Mouse (Mus musculus): ENCODE data around the gene Dock4. TPM values are rescaled to one million over a fixed set of nuclear protein-coding genes. Genes with fewer than 3 reads are reported as not detected.

Gene Dock4
- polyA plus RNA-seq, 1 experiment from 2014 or later, result 31.9 TPM

- Histone ChIP-seq H3K4me1 (no peaks in the 10 kb centered on the region), H3K4me3 (no peak overlapping the region), H3K36me3 (no peaks in the 10 kb centered on the region), H3K27me3 (no peaks in the 10 kb centered on the region), H3K9ac (replicated peaks) (no peak overlapping the region), H3K4me2 (replicated peaks) (no peak overlapping the region), H3K27ac (replicated peaks) (no peak overlapping the region), H3K9me3 (no peaks in the 10 kb centered on the region)
- no peak for ATAC-seq (replicated peaks)
- 88% methylated on average over 4 of the region's 4 CpGs for WGBS
Observed at GRCm38 (mm10) chr12:40523020-40523419, 77.3 kb downstream of the Dock4 start.

GRCm38 (mm10) chr12:40525045-40525444, 79.3 kb downstream of the Dock4 start:
- WGBS, result 85% methylated on average over 3 of the region's 3 CpGs

DNA sequence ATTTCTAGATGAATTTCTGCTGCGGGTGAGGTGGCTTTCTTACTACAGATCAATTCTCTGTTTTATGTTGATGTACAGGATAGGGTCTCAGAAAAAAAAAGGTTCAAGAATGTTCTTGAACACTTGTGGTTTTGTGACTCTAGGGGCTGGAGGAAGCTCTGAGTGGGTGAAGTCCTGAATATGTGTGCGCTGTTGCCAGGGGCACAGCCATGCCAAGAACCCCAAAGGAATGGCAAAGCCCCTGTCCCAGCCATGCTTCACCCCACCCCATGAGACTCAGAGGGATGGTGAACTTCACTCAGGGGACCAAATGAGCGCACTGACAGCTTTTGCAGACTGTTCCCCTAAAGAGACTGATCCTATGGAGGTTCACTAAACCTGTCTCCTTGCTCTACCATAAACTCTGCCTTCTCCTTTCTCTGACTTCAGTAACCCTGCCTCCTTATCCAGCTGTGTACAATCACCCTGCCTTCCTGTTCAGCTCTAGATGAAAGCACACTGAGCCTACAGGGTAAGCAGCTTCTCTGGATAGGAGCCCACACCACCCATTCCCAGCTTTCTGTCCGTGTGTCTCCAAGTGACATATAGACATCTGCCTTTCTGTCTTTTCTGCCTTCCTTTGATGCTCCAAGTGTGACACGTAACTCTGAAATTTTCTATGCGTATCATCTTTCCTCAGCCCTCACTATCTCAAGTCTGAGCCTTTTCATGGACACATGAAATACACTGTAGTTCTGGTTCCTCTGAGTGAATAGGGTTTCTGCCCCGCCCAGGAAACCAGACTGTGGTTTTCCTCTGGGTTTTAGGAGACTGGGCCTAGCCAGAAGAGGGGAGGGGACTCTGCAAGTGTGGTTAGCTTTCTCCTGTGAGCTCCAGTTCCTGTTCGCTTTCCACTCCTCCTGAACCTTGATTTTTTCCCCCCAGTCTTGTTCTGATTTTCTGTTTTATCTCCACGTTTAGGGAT, 90.2 kb downstream of the Dock4 start:
- Histone ChIP-seq H3K4me3 (no peak overlapping the region), H3K27me3 (no peaks in the 10 kb centered on the region), H3K9me3 (no peaks in the 10 kb centered on the region), H3K4me1 (no peaks in the 10 kb centered on the region), H3K27ac (replicated peaks) (no peak overlapping the region), H3K9ac (replicated peaks) (no peak overlapping the region), H3K4me2 (replicated peaks) (no peak overlapping the region), H3K36me3 (no peaks in the 10 kb centered on the region)
- WGBS, result 86% methylated on average over 9 of the region's 9 CpGs
- ATAC-seq (replicated peaks), result no peak

More at GRCm38 (mm10) chr12:40525045-40525444, 79.3 kb downstream of the Dock4 start:
- ATAC-seq (replicated peaks), result no peak
- no peaks in the 10 kb centered on the region for H3K36me3 ChIP-seq
- H3K9me3 ChIP-seq, result no peaks in the 10 kb centered on the region
- no peaks in the 10 kb centered on the region for H3K27me3 ChIP-seq
- no peak overlapping the region for H3K9ac ChIP-seq (replicated peaks)
- no peak overlapping the region for H3K4me2 ChIP-seq (replicated peaks)
- no peaks in the 10 kb centered on the region for H3K4me1 ChIP-seq
- no peak overlapping the region for H3K4me3 ChIP-seq
- H3K27ac ChIP-seq (replicated peaks), result no peak overlapping the region

DNA sequence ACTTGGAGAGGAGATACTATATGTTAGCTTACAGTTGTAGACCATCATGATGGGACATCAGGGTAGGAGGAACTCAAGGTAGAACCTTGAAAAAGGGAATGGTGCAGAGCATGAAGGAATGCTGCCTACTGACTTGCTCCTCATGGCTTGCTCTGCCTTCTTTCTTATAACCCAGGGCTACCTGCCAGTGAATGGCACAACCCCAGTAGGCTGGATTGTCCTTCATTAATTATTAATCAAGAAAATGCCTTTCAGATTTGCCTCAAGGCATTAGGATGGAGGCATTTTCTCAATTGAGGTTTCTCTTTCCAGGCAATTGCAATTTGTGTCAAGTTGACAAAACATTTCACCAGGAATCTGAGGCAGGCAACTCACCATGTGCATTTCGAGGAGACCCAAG, 92.1 kb downstream of the Dock4 start:
- no peak for ATAC-seq (replicated peaks)
- Histone ChIP-seq H3K4me3 (no peak overlapping the region), H3K36me3 (no peaks in the 10 kb centered on the region), H3K4me1 (no peaks in the 10 kb centered on the region), H3K4me2 (replicated peaks) (no peak overlapping the region), H3K27ac (replicated peaks) (no peak overlapping the region), H3K9ac (replicated peaks) (no peak overlapping the region), H3K9me3 (no peaks in the 10 kb centered on the region), H3K27me3 (no peaks in the 10 kb centered on the region)
- 78% methylated on average over 1 of the region's 1 CpGs for WGBS

- Histone ChIP-seq H3K9ac (replicated peaks) (no peak overlapping the region), H3K9me3 (no peaks in the 10 kb centered on the region), H3K27me3 (no peaks in the 10 kb centered on the region), H3K4me3 (no peak overlapping the region), H3K4me1 (no peaks in the 10 kb centered on the region), H3K27ac (replicated peaks) (no peak overlapping the region), H3K36me3 (no peaks in the 10 kb centered on the region), H3K4me2 (replicated peaks) (no peak overlapping the region)
- 93% methylated on average over 6 of the region's 6 CpGs for WGBS
- no peak for ATAC-seq (replicated peaks)
Observed at GRCm38 (mm10) chr12:40538318-40538717, 92.6 kb downstream of the Dock4 start.

DNA sequence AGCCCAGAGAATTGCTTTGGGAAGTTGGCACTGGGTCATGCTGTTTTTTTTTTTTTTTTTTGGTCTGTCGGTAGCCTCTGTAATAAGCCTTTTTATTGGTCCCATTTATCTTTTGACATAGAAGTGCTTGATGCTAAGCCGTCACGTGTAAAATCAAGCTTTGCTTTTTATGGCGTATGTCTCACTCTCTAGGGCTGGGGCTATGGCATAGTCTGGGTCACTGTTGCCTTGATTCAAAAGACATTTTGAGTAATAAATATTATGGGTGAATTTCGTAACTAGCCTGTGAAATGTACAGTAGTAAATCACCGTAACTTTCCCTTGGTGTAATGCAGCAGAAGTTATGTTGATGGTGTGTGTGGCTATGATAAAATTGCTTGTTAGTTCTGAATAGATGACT, 93.0 kb downstream of the Dock4 start:
- 89% methylated on average over 6 of the region's 6 CpGs for WGBS
- no peak overlapping the region for H3K4me2 ChIP-seq (replicated peaks)
- H3K27ac ChIP-seq (replicated peaks), result no peak overlapping the region
- no peak for ATAC-seq (replicated peaks)
- no peak overlapping the region for H3K4me3 ChIP-seq
- H3K36me3 ChIP-seq, result no peaks in the 10 kb centered on the region
- no peaks in the 10 kb centered on the region for H3K4me1 ChIP-seq
- no peaks in the 10 kb centered on the region for H3K27me3 ChIP-seq
- H3K9me3 ChIP-seq, result no peaks in the 10 kb centered on the region
- H3K9ac ChIP-seq (replicated peaks), result no peak overlapping the region

DNA sequence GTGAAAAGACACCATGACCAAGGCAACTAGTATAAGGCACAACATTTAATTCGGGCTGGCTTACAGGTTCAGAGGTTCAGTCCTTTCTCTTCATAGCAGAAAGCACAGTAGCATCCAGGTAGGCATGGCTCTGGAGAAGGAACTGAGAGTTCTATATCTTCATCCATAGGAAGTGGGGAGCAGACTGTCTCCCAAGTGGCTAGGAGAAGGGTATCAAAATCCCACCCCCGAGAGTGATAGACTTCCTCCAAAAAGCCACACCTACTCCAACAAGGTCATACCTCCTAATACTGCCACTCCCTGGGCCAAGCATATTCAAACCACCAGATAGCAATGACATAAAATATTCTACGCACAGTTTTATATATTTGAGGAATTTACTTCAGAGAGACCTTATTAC, 98.5 kb downstream of the Dock4 start:
- Histone ChIP-seq H3K27ac (replicated peaks) (no peak overlapping the region), H3K9ac (replicated peaks) (no peak overlapping the region)

DNA sequence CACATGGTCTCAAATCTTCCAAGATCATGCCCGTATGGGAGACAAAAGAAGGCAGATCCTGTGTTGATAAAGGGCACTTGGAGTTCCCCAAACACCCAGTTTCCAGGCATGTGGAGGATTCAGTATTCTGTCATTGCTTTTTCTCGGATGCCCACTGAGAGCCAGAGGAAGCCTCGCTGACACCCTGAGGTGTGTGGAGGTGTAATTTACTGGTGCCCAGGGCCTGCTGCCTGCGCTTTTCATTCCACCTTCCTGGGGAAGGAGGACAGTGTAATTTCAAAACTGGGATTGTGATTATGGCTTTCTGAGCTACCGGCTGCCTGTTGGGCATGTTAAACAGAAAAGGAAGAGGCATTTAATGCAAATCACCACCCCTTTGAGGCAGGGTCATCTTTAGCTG, 101.1 kb downstream of the Dock4 start:
- Histone ChIP-seq H3K27ac (replicated peaks) (no peak overlapping the region), H3K4me1 (no peaks in the 10 kb centered on the region), H3K36me3 (no peaks in the 10 kb centered on the region), H3K4me2 (replicated peaks) (no peak overlapping the region), H3K4me3 (no peak overlapping the region), H3K9ac (replicated peaks) (no peak overlapping the region), H3K27me3 (no peaks in the 10 kb centered on the region), H3K9me3 (no peaks in the 10 kb centered on the region)
- WGBS, result 53% methylated on average over 5 of the region's 5 CpGs
- no peak for ATAC-seq (replicated peaks)

More for the DNA sequence above, 98.5 kb downstream of the Dock4 start:
- no peaks in the 10 kb centered on the region for H3K36me3 ChIP-seq
- WGBS, result 95% methylated on average over 3 of the region's 3 CpGs
- no peaks in the 10 kb centered on the region for H3K4me1 ChIP-seq
- no peaks in the 10 kb centered on the region for H3K27me3 ChIP-seq
- no peak for ATAC-seq (replicated peaks)
- no peak overlapping the region for H3K4me2 ChIP-seq (replicated peaks)
- H3K4me3 ChIP-seq, result no peak overlapping the region
- H3K9me3 ChIP-seq, result no peaks in the 10 kb centered on the region

GRCm38 (mm10) chr12:40551317-40551716, 105.6 kb downstream of the Dock4 start:
- ATAC-seq (replicated peaks), result no peak
- Histone ChIP-seq H3K4me2 (replicated peaks) (no peak overlapping the region), H3K4me3 (no peak overlapping the region), H3K9ac (replicated peaks) (no peak overlapping the region), H3K36me3 (no peaks in the 10 kb centered on the region), H3K4me1 (no peaks in the 10 kb centered on the region), H3K9me3 (no peaks in the 10 kb centered on the region), H3K27ac (replicated peaks) (no peak overlapping the region), H3K27me3 (no peaks in the 10 kb centered on the region)
- 65% methylated on average over 3 of the region's 3 CpGs for WGBS

DNA sequence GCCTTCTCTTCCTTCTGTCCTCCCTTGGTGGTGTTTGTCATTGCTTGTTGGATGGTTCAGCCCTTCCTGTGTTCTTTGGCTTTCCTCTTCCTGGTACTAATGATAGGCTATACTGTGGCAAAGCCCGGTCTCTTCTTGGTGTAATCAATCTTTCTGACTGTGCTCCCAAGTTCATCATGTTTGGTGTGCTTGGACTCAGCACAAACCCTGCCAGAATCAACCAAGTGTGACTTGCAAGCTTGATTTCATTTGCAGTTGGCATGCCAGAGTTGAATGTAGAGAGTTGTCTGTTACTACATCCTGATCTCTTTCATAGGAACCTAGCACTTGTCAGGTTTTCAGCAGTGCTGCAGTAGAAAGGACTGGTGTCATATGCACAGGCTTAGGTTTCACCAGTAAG, 106.4 kb downstream of the Dock4 start:
- no peak overlapping the region for H3K27ac ChIP-seq (replicated peaks)

DNA sequence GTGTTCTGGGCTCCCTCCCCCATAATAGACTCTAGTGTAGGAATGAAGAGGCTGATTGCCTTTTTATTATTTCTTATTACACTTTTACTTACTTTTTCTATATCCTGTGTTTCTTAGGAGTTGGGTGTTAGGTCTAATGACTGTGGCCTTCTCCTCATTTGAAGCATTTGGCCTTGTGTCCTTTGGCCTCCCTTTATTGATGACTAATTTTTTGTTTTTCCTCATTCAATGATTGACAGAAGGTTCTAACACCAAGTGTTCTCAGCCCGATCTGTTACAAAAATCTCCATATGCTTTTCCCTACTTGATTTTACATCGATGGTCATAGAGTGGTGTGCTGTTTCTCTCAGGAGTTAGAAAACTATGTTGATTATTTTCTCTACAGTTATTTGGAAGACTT, 108.2 kb downstream of the Dock4 start:
- H3K4me1 ChIP-seq, result no peaks in the 10 kb centered on the region
- WGBS, result 88% methylated on average over 2 of the region's 2 CpGs
- no peaks in the 10 kb centered on the region for H3K27me3 ChIP-seq
- no peak overlapping the region for H3K27ac ChIP-seq (replicated peaks)
- H3K9ac ChIP-seq (replicated peaks), result no peak overlapping the region
- no peak overlapping the region for H3K4me3 ChIP-seq
- H3K36me3 ChIP-seq, result no peaks in the 10 kb centered on the region
- no peaks in the 10 kb centered on the region for H3K9me3 ChIP-seq
- H3K4me2 ChIP-seq (replicated peaks), result no peak overlapping the region
- no peak for ATAC-seq (replicated peaks)

More for the DNA sequence above, 106.4 kb downstream of the Dock4 start:
- Histone ChIP-seq H3K36me3 (no peaks in the 10 kb centered on the region), H3K4me1 (no peaks in the 10 kb centered on the region), H3K4me2 (replicated peaks) (no peak overlapping the region), H3K9me3 (no peaks in the 10 kb centered on the region), H3K4me3 (no peak overlapping the region), H3K27me3 (no peaks in the 10 kb centered on the region), H3K9ac (replicated peaks) (no peak overlapping the region)
- no peak for ATAC-seq (replicated peaks)
- WGBS, result 89% methylated on average over 1 of the region's 1 CpGs

DNA sequence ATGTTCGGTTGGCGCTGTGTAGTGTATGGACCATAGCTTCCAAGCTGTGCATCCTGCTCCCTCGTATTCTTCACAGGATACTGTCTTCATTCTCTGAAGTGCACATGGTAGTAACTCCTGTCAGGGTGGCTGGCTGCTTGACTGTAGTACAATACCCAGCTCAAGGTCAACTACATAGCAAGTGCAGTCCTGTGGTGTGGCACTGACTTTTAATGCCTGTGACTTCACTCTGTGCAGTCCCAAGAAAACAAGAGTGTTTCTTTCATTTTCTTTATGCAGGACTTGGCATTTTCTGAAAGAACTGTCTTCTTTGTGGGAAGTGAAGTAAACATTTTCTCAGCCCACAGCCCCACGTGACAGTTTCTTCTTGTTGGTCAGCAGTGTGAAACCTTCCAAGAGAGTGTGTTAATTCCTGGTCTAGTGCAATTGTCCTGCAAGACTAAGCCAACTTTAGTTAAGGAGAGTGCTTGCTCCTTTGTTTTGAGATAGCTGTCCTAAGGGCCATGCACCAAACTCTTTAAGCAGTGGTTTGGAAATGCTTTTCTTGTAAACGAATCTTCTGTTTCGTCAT, 109.3 kb downstream of the Dock4 start:
- H3K9ac ChIP-seq (replicated peaks), result no peak overlapping the region
- no peaks in the 10 kb centered on the region for H3K36me3 ChIP-seq
- H3K4me3 ChIP-seq, result no peak overlapping the region
- no peak overlapping the region for H3K4me2 ChIP-seq (replicated peaks)
- no peak overlapping the region for H3K27ac ChIP-seq (replicated peaks)
- no peak for ATAC-seq (replicated peaks)
- no peaks in the 10 kb centered on the region for H3K27me3 ChIP-seq
- H3K9me3 ChIP-seq, result no peaks in the 10 kb centered on the region
- WGBS, result 82% methylated on average over 6 of the region's 6 CpGs
- H3K4me1 ChIP-seq, result no peaks in the 10 kb centered on the region
